Mouse (Mus musculus): ENCODE results near the gene 3110040M04Rik. TPM values are rescaled to one million over a fixed set of nuclear protein-coding genes. Genes with fewer than 3 reads are reported as not detected.

3110040M04Rik gene
- polyA plus RNA-seq, 1 experiment: not detected

DNA sequence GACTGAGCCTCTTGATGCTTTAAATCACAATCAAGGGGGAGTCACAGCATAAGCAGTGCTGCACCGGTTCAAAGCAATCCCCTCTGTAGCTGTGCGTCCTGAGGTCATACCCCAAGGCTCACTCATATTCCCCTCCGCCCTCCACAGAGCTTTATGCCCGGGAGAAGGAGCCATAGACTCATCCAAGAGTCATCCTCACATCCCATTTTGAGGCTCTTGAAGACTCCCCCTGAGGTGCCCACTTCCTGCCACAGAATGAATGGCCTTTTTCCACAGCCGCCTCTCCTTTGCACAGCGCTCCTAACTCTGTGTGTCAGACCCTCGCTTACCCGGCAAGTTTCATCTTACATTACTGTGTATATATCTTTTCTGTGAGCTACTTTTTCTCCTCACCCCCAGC, 23.6 kb downstream of the 3110040M04Rik start:
- no peak for DNase-seq (ENCODE audit: low read depth in 1 of 2, low spot score in 2 of 2)
- Histone ChIP-seq H3K4me3 (ENCODE audit: extremely low read depth, insufficient read depth, insufficient read length) (no peak overlapping the region), H3K27ac (ENCODE audit: insufficient read depth, low read length) (no peak overlapping the region), H3K4me1 (ENCODE audit: control insufficient read depth, insufficient read depth, insufficient read length) (no peaks in the 10 kb centered on the region; the same call in 1 of the 2 replicates), H3K36me3 (ENCODE audit: control insufficient read depth, insufficient read depth, low read length) (no peaks in the 10 kb centered on the region), H3K27me3 (ENCODE audit: control insufficient read depth, insufficient read depth, low read length) (no peaks in the 10 kb centered on the region)
- TF ChIP-seq POLR2A (IDR thresholded peaks at IDR 0.05; ENCODE audit: low read depth, low read length): no peak
- TF ChIP-seq CTCF (IDR thresholded peaks at IDR 0.05; ENCODE audit: extremely low read depth, insufficient read depth, insufficient read length, insufficient replicate concordance): no peak
- WGBS: 83% methylated on average over 8 of the region's 8 CpGs

DNA sequence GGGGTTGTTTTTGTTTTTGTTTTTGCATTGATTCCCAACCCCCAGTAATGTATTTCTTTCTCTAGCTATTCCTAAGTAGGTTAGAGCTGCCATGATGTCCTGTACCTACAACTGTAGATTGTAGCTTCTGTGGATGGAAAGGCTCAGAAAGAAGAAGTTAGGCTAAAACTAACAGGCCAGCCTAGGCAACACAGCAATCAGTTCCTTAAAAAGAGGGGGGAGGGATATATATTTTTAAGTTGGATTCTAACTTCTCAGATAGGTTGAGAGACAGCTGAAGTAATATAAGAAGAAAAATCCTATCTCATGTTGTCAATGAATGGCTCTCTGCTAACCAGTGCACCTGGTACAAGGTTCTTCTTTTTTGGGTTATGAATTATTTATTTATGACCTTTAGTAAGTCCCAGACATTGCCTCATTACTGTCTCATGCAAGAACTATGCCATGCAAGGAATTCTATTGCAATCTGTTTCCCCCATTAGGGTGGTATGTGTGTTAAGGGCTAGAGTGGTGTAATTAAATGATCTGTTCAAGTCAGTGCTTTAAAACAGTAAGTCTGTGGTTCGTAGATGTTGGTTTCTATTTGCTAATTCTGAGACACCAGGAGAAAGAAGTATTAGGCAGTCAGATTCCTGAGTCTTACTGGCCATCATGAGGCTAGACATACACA, 24.5 kb downstream of the 3110040M04Rik start:
- no peak overlapping the region for H3K4me3 ChIP-seq (ENCODE audit: extremely low read depth, insufficient read depth, insufficient read length)
- no peak for DNase-seq (ENCODE audit: low read depth in 1 of 2, low spot score in 2 of 2)
- no peak for TF ChIP-seq CTCF (IDR thresholded peaks at IDR 0.05; ENCODE audit: extremely low read depth, insufficient read depth, insufficient read length, insufficient replicate concordance)
- no peaks in the 10 kb centered on the region; the same call in 1 of the 2 replicates for H3K4me1 ChIP-seq (ENCODE audit: control insufficient read depth, insufficient read depth, insufficient read length)
- no peak overlapping the region for H3K27ac ChIP-seq (ENCODE audit: insufficient read depth, low read length)
- H3K36me3 ChIP-seq (ENCODE audit: control insufficient read depth, insufficient read depth, low read length): no peaks in the 10 kb centered on the region
- no peaks in the 10 kb centered on the region for H3K27me3 ChIP-seq (ENCODE audit: control insufficient read depth, insufficient read depth, low read length)
- WGBS: 82% methylated on average over 1 of the region's 1 CpGs

DNA sequence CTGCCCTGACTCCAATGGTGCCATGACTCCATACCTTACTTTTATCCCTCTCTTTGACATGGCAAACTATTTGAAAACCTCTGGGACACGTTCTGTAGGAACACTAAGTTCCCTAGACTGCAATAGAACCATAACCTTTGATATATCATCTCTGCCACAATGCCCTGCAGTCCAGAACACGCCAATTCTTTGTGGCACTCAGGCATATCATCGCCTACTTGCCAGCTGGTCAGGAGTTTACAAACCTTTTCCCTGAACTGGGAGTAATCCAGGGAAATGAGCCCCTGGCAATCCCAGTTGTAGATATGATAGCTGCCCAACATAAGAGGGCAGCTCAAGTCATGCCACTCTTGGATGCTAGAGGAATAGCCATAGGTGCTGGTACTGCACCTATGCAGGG, 28.4 kb downstream of the 3110040M04Rik start:
- Histone ChIP-seq H3K4me1 (ENCODE audit: control insufficient read depth, insufficient read depth, insufficient read length) (no peaks in the 10 kb centered on the region; the same call in 1 of the 2 replicates), H3K27me3 (ENCODE audit: control insufficient read depth, insufficient read depth, low read length) (no peaks in the 10 kb centered on the region), H3K4me3 (ENCODE audit: extremely low read depth, insufficient read depth, insufficient read length) (no peak overlapping the region), H3K27ac (ENCODE audit: insufficient read depth, low read length) (no peak overlapping the region), H3K36me3 (ENCODE audit: control insufficient read depth, insufficient read depth, low read length) (no peaks in the 10 kb centered on the region)
- no peak for DNase-seq (ENCODE audit: low read depth in 1 of 2, low spot score in 2 of 2)
- TF ChIP-seq CTCF (IDR thresholded peaks at IDR 0.05; ENCODE audit: extremely low read depth, insufficient read depth, insufficient read length, insufficient replicate concordance) (no peak), POLR2A (IDR thresholded peaks at IDR 0.05; ENCODE audit: low read depth, low read length) (no peak)
- 84% methylated on average over 3 of the region's 3 CpGs for WGBS

DNA sequence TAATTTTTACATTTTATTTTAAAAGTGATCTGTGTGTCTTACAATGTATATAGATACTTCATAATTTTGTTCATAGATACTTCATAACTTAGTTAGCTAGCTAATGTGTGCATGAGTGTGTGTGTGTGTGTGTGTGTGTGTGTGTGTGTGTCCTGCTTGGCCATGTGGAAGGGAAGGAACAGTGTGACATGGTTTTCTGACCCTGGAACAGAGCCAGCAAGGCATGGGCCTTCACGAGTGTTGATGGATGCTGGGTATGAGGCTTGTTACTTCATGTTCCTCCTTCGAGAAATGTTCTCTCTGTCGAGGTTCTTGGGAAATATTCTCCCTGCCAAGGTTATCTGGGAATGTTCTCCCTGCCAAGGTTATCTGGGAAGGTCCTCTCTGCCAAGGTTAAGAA, 29.8 kb downstream of the 3110040M04Rik start:
- WGBS: 80% methylated on average over 3 of the region's 3 CpGs
- no peak for TF ChIP-seq POLR2A (IDR thresholded peaks at IDR 0.05; ENCODE audit: low read depth, low read length)
- no peak for TF ChIP-seq CTCF (IDR thresholded peaks at IDR 0.05; ENCODE audit: extremely low read depth, insufficient read depth, insufficient read length, insufficient replicate concordance)
- no peak for DNase-seq (ENCODE audit: low read depth in 1 of 2, low spot score in 2 of 2)
- H3K36me3 ChIP-seq (ENCODE audit: control insufficient read depth, insufficient read depth, low read length): no peaks in the 10 kb centered on the region
- H3K4me1 ChIP-seq (ENCODE audit: control insufficient read depth, insufficient read depth, insufficient read length): no peaks in the 10 kb centered on the region; the same call in 1 of the 2 replicates
- no peak overlapping the region for H3K4me3 ChIP-seq (ENCODE audit: extremely low read depth, insufficient read depth, insufficient read length)
- no peak overlapping the region for H3K27ac ChIP-seq (ENCODE audit: insufficient read depth, low read length)
- no peaks in the 10 kb centered on the region for H3K27me3 ChIP-seq (ENCODE audit: control insufficient read depth, insufficient read depth, low read length)

DNA sequence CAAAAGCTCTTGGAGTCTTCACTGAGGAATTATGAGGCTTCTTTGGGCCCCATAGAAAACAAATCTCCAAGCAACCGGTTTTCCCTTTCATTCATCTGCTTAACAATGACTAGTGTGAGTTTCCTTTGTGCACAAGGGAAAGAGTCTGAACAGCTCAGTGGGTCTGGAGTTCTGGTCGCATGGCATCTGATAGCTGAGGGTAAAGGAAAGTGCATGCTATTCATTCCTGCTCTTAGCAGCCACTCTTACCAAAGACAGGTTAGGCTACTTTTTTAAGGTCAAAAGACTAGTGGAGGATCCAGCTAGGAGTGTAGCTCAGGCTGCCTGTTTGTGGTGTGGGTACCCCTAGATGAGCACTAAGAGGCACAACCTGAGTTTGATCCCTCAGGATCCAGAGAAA, 31.7 kb downstream of the 3110040M04Rik start:
- WGBS: 89% methylated on average over 2 of the region's 2 CpGs
- H3K27ac ChIP-seq (ENCODE audit: insufficient read depth, low read length): no peak overlapping the region
- H3K4me1 ChIP-seq (ENCODE audit: control insufficient read depth, insufficient read depth, insufficient read length): no peaks in the 10 kb centered on the region
- no peaks in the 10 kb centered on the region for H3K27me3 ChIP-seq (ENCODE audit: control insufficient read depth, insufficient read depth, low read length)
- DNase-seq (ENCODE audit: low read depth in 1 of 2, low spot score in 2 of 2): no peak
- H3K4me3 ChIP-seq (ENCODE audit: extremely low read depth, insufficient read depth, insufficient read length): no peak overlapping the region
- TF ChIP-seq CTCF (IDR thresholded peaks at IDR 0.05; ENCODE audit: extremely low read depth, insufficient read depth, insufficient read length, insufficient replicate concordance) (no peak), POLR2A (IDR thresholded peaks at IDR 0.05; ENCODE audit: low read depth, low read length) (no peak)
- no peaks in the 10 kb centered on the region for H3K36me3 ChIP-seq (ENCODE audit: control insufficient read depth, insufficient read depth, low read length)

DNA sequence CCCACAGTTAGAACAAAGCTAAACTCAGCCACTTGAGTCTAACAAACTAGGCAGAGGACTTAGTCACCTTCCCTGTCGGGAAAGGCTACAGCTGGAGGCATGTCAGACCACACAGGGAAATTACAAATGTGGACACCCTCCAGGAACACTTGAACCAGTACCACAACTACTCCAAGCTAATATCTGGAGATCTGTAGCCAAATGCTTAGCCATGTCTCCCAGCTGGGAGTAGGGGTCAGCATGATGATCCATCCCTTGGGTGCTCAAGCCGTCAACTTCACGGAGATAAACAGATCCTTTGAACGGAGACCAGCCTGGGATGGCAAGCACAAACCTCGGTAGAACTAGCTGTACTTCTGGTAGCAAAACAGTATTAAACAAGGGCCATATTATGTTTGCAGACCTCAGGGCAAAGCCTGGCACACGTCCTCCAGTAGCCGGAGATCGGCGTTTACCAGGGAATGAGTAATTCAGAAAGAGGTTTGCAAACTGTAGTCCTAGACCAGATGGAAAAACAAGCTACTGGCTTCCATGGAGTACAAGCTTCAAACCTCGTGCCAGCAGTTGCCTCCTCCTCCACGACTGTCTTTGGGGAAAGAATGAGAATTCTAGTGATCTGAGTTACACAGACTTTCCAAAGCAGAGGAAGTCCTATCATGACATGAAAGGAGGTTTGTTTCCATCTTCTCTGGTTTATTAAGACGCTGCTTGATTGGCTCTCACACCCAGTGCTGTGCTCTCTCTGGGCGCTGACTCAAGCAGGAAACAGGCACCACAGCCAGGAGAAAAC, 32.4 kb downstream of the 3110040M04Rik start:
- Histone ChIP-seq H3K27ac (ENCODE audit: insufficient read depth, low read length) (no peak overlapping the region), H3K4me3 (ENCODE audit: extremely low read depth, insufficient read depth, insufficient read length) (no peak overlapping the region), H3K36me3 (ENCODE audit: control insufficient read depth, insufficient read depth, low read length) (no peaks in the 10 kb centered on the region), H3K4me1 (ENCODE audit: control insufficient read depth, insufficient read depth, insufficient read length) (no peaks in the 10 kb centered on the region), H3K27me3 (ENCODE audit: control insufficient read depth, insufficient read depth, low read length) (no peaks in the 10 kb centered on the region)
- DNase-seq (ENCODE audit: low read depth in 1 of 2, low spot score in 2 of 2): no peak
- TF ChIP-seq POLR2A (IDR thresholded peaks at IDR 0.05; ENCODE audit: low read depth, low read length): no peak
- TF ChIP-seq CTCF (IDR thresholded peaks at IDR 0.05; ENCODE audit: extremely low read depth, insufficient read depth, insufficient read length, insufficient replicate concordance): no peak
- 60% methylated on average over 13 of the region's 13 CpGs for WGBS

DNA sequence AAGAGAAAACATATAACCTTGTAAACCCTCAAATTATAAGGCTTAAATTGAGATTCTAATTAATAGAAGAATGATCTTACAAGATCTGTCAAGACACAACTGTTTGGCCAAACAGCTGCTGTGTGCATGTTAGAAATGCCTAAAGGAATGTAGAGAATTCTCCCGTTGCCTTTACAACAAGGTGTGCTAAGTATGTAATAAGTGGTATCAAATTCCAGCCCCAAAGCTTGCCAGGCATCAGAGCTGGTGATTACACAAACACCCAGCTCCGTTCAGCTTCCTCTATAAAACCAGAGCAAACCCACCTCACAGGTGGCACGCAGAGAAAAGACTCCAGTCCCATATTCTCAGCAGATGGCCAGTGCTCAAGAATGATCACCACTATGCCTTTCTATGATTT, 33.9 kb downstream of the 3110040M04Rik start:
- Histone ChIP-seq H3K36me3 (ENCODE audit: control insufficient read depth, insufficient read depth, low read length) (no peaks in the 10 kb centered on the region), H3K27me3 (ENCODE audit: control insufficient read depth, insufficient read depth, low read length) (no peaks in the 10 kb centered on the region), H3K27ac (ENCODE audit: insufficient read depth, low read length) (no peak overlapping the region), H3K4me3 (ENCODE audit: extremely low read depth, insufficient read depth, insufficient read length) (no peak overlapping the region), H3K4me1 (ENCODE audit: control insufficient read depth, insufficient read depth, insufficient read length) (no peaks in the 10 kb centered on the region)
- DNase-seq (ENCODE audit: low read depth in 1 of 2, low spot score in 2 of 2): no peak
- TF ChIP-seq POLR2A (IDR thresholded peaks at IDR 0.05; ENCODE audit: low read depth, low read length): no peak
- no peak for TF ChIP-seq CTCF (IDR thresholded peaks at IDR 0.05; ENCODE audit: extremely low read depth, insufficient read depth, insufficient read length, insufficient replicate concordance)
- WGBS: 82% methylated on average over 3 of the region's 3 CpGs
